Mouse (Mus musculus): ENCODE measurements around the gene Tnfrsf9.
A peak's percentile ranks its signal among the peaks of the same experiment; 100 is the strongest.

DNA sequence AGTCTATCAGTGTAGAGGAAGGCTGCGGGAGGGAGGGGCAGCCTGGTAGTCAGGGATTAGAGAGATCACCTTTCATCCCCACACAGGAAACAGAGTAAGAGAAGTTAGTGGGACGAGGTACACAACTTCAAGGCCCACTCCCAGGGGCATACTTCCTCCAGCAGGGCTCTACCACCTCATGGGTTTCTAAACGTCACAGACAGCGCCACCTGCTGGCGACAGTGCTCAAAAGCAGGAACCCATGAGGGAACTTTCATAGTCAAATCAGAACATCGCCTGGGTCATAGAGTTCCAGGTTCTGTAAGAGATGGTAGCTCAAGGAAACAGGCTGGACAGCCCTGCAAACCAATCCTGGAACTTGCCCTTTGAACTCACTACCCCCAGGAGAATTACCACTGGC is 75.8 kb downstream of the Tnfrsf9 start:
- peak; percentile 38 for TF ChIP-seq CTCF (IDR thresholded peaks at IDR 0.05; ENCODE audit: low read depth)
- no peak for TF ChIP-seq EP300 (IDR thresholded peaks at IDR 0.05; ENCODE audit: low read depth)

Measured in heart, postnatal 0 days (tissue).